Mouse (Mus musculus) ES-E14 (cell line): ENCODE measurements around the gene Mgst2. TPM values are rescaled to one million over a fixed set of nuclear protein-coding genes. Genes with fewer than 3 reads are reported as not detected.

Source experiments
- DNase-seq: peaks from one replicate; pipeline ENCODE4 v3.0.0-alpha.2; 2013; ENCODE audit warnings: low read depth, low spot score
- H3K27ac ChIP-seq: 2 replicates; pipeline ENCODE4 v1.5.1; 2012; ENCODE audit warnings: low read depth, mild to moderate bottlenecking, low read length, moderate library complexity, mixed read lengths; ENCODE audit not compliant: poor library complexity, insufficient read depth, severe bottlenecking
- H3K36me3 ChIP-seq: 2 replicates; pipeline ENCODE4 v1.6.1; 2012; ENCODE audit warnings: mild to moderate bottlenecking, low read length, moderate library complexity, mixed read lengths; ENCODE audit not compliant: control insufficient read depth, poor library complexity, insufficient read depth, severe bottlenecking
- H3K4me1 ChIP-seq, 2 experiments: fragments of 150-350 bp in 1 of 2; sonication (generic) in 1 of 2; 2 replicates each; pipeline ENCODE4 v1.6.1; 2012; ENCODE audit warnings: low read length in 2 of 2, mild to moderate bottlenecking in 1 of 2, mixed read lengths in 1 of 2; ENCODE audit not compliant: control insufficient read depth in 2 of 2, insufficient read depth in 2 of 2, poor library complexity in 1 of 2
- H3K4me3 ChIP-seq, 2 experiments: fragments of 150-350 bp in 1 of 2; sonication (generic) in 1 of 2; 2 replicates each; pipeline ENCODE4 v1.5.1; 2012; ENCODE audit warnings: low read length in 2 of 2, low read depth in 1 of 2, mild to moderate bottlenecking in 1 of 2, mixed read lengths in 1 of 2; ENCODE audit not compliant: insufficient read depth in 1 of 2, poor library complexity in 1 of 2, severe bottlenecking in 1 of 2
- H3K9ac ChIP-seq: 2 replicates; pipeline ENCODE4 v1.6.1; 2012; ENCODE audit warnings: low read depth, mild to moderate bottlenecking, low read length, mixed read lengths; ENCODE audit not compliant: poor library complexity, insufficient read depth, severe bottlenecking
- H3K9me3 ChIP-seq: fragments of 150-350 bp; sonication (generic); 2 replicates; pipeline ENCODE4 v1.6.1; 2012; ENCODE audit warnings: low read depth, mild to moderate bottlenecking, low read length; ENCODE audit not compliant: control insufficient read depth, insufficient read depth
- CHD2 ChIP-seq: IDR thresholded peaks from 2 replicates; pipeline ENCODE4 v1.6.1; 2014; ENCODE audit warnings: mild to moderate bottlenecking, low read depth, low read length, inconsistent platforms
- HCFC1 ChIP-seq: IDR thresholded peaks from 2 replicates; pipeline ENCODE4 v1.6.1; 2012; ENCODE audit warnings: low read length, inconsistent platforms, borderline replicate concordance; ENCODE audit not compliant: insufficient read depth
- MAFK ChIP-seq: IDR thresholded peaks from 2 replicates; pipeline ENCODE4 v1.6.1; 2014; ENCODE audit warnings: mild to moderate bottlenecking, low read depth, low read length, inconsistent platforms; ENCODE audit not compliant: insufficient read depth
- ZC3H11A ChIP-seq: IDR thresholded peaks from 2 replicates; pipeline ENCODE4 v1.6.1; 2012; ENCODE audit warnings: low read depth, mild to moderate bottlenecking, inconsistent platforms, low read length, borderline replicate concordance
- ZNF384 ChIP-seq: IDR thresholded peaks from 2 replicates; pipeline ENCODE4 v1.6.1; 2012; ENCODE audit warnings: low read depth, low read length, inconsistent platforms
- in situ Hi-C, 2 experiments: fragments of 600-800 bp; cut with MboI; formaldehyde crosslinking; loops; one replicate each; pipeline ENCODE4 v1.15.1; 2025; ENCODE audit warnings: low sequenced_read_pairs in 2 of 2, inconsistent platforms in 1 of 2; ENCODE audit not compliant: unreplicated experiment in 2 of 2
- total RNA-seq: library from RNA; depleted of rRNA; stranded (reverse); fragments of 300-350 nt; gene quantifications from 2 replicates; pipeline ENCODE4 v1.2.3, GENCODE M21; 2012

Gene Mgst2
- total RNA-seq, 1 experiment: 0.71 TPM

DNA sequence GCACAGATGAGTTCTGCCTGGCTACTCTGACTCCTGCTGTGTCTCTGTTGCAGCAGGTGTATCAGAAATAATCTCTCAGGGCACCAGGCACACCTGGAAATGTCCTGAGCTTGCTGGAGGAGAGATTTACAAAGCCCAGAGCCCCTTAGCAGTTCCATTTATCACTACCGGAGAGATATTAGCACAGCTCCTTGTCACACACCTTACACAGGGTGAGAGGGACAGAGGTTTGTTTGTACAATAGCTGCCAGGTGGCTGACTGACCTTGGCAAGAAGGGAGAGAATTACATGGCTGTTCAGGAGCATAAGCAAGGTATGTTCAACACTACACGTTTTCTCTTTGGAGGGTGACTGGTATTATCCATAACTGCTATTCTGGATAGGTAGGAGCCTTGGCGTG is 35.6 kb downstream of the Mgst2 start:
- no peak for TF ChIP-seq ZNF384
- TF ChIP-seq HCFC1: no peak
- no peak for TF ChIP-seq MAFK
- TF ChIP-seq ZC3H11A: no peak
- TF ChIP-seq CHD2: no peak
- DNase-seq: no peak
- in situ Hi-C loops: no loop called here
- Histone ChIP-seq H3K9me3 (no peaks in the 10 kb centered on the region), H3K4me1 (peaks cover 0 to 5% of the 10 kb centered on the region in 2 experiments; a peak in 1 of 4 replicates), H3K4me3 (no peak overlapping the region), H3K27ac (no peak overlapping the region), H3K36me3 (no peaks in the 10 kb centered on the region), H3K9ac (no peak overlapping the region)

DNA sequence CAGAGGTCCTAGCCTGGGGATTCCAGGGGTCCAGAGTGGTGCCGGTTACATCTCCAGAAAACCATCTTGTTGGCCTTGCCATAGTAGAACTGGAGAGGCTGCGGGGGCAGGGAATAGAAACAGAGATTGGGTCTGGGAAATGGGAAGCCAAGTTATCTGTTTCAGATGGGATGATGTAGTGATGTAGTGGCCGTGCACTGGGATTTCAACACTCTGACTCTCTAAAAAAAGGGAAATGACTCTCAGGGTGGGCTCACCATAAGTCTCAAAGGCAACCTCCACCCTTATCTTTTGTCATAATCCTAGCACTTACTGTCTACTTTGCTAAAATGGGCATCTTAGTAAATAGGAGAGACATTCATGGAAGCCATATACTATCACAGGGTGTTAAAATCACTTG is 37.8 kb downstream of the Mgst2 start:
- H3K4me1 ChIP-seq: peaks cover 0 to 5% of the 10 kb centered on the region in 2 experiments; a peak in 1 of 4 replicates
- no peaks in the 10 kb centered on the region for H3K9me3 ChIP-seq
- no peaks in the 10 kb centered on the region for H3K36me3 ChIP-seq
- H3K27ac ChIP-seq: no peak overlapping the region
- DNase-seq: no peak
- TF ChIP-seq CHD2 (no peak), ZNF384 (no peak), MAFK (no peak), HCFC1 (no peak), ZC3H11A (no peak)
- H3K9ac ChIP-seq: no peak overlapping the region
- H3K4me3 ChIP-seq: no peak overlapping the region
- in situ Hi-C loops: no loop called here

DNA sequence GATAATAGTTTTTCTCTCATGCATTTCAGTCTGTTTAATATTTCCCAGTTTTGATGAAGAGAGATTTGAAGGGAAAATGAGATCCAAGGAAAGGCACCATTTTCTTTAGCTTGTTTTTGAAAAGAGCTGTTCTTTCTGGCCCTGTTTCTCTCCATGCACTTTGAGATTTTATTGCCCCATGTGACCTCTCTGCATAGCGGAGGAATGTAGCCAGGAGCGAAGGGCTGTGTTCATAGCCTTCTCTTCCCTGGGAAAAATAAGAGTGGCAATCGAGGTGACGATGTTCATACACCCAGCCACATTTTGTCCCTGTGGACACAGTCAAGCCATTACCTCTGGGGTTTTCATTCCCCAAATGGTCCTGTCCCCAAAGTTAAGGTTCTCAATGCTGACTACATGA is 40.0 kb downstream of the Mgst2 start:
- no peak for DNase-seq
- H3K27ac ChIP-seq: no peak overlapping the region
- TF ChIP-seq ZNF384: no peak
- no peak for TF ChIP-seq MAFK
- no peak for TF ChIP-seq HCFC1
- TF ChIP-seq CHD2: no peak
- no peak for TF ChIP-seq ZC3H11A
- H3K4me3 ChIP-seq: no peak overlapping the region
- H3K9ac ChIP-seq: no peak overlapping the region
- no peaks in the 10 kb centered on the region for H3K4me1 ChIP-seq
- no peaks in the 10 kb centered on the region for H3K36me3 ChIP-seq
- in situ Hi-C loops: no loop called here
- H3K9me3 ChIP-seq: no peaks in the 10 kb centered on the region

DNA sequence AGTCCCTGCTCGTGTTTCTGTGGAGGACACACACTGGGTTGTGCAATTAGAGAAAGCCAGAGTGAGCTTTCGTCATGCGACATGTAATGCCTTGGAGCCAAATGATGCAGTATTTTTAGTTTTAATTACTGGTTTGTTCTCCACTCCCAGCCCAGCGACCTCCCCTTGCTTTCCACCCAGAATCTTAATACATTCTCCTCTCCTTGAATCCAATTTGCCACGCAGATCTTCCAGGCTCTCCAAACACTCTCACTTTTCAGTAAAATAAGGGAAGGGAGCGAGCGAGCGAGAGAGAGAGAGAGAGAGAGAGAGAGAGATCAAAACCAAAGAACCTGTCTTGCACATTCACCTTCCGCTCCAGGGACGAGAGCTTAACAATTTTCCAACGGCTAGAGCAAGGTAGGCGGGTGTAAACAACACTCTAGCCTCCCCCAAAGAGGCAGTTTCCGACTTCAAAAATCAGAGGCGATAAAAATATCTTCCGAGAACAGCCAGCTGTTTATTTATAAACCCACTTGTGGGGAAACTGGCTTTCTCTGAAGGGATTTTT is 40.6 kb downstream of the Mgst2 start:
- H3K36me3 ChIP-seq: no peaks in the 10 kb centered on the region
- no peak for DNase-seq
- no peaks in the 10 kb centered on the region for H3K9me3 ChIP-seq
- in situ Hi-C loops: no loop called here
- no peaks in the 10 kb centered on the region for H3K4me1 ChIP-seq
- no peak overlapping the region for H3K27ac ChIP-seq
- no peak overlapping the region for H3K9ac ChIP-seq
- no peak for TF ChIP-seq CHD2
- no peak for TF ChIP-seq HCFC1
- TF ChIP-seq MAFK: no peak
- TF ChIP-seq ZNF384: no peak
- H3K4me3 ChIP-seq: peak overlapping the region in 1 of 2 experiments; percentile 23; a peak in 1 of 4 replicates

DNA sequence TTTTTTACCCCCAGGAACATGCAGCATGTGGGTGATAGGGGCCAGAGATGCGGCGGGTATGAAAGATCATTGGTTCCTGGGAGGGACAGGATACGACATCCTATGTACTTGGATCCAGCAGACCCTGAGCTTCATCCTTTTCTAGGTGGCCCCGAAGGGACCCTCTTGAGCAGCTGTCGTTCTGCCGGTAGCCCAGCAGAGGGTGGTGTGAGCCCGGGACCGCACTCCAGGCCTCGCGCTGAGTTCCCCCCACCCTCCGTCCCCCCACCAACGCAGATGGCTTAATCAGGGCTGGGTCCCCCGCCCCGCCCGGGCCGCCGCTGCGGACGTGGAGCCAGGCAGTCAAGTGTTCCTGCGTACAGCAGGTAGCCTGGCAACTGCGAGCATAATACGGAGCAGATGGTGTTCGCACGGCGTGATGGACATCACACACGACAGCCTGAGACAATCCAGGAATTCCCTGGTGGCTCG is 41.2 kb downstream of the Mgst2 start:
- TF ChIP-seq ZNF384: no peak
- TF ChIP-seq ZC3H11A: peak; percentile 59; the same call in 1 of the 2 replicates
- no peak overlapping the region for H3K27ac ChIP-seq
- H3K4me1 ChIP-seq: no peaks in the 10 kb centered on the region
- no peaks in the 10 kb centered on the region for H3K9me3 ChIP-seq
- H3K9ac ChIP-seq: peak overlapping the region; percentile 59
- no peaks in the 10 kb centered on the region for H3K36me3 ChIP-seq
- H3K4me3 ChIP-seq: peak overlapping the region; percentile 23 to 70; a peak in 3 of 4 replicates
- DNase-seq: peak; percentile 24
- in situ Hi-C loops: no loop called here
